Comparison of ENCODE assay signal across 13 mouse cellular contexts in genomic region chr7:90312151-90312883, GRCm38 (mm10). TPM values are rescaled to one million over a fixed set of nuclear protein-coding genes. Genes with fewer than 3 reads are reported as not detected.
A peak's percentile ranks its signal among the peaks of the same experiment; 100 is the strongest.
DNase-seq lines count a peak whose midpoint lies in the region; ATAC-seq and TF ChIP-seq lines count a peak whose summit lies in the region.
"Had no signal": no experiment of that assay in that cellular context is flagged by ENCODE, and none has a peak within 500 bp of the region (broad histone marks: within the 10 kb centered on the region; RNA-seq: fewer than 3 reads in every experiment).

No protein-coding gene starts in this region.

- no peaks in the 10 kb centered on the region for H3K9me3 ChIP-seq in intestine, embryonic 16.5 days (ENCODE audit: control insufficient read depth, low read length)
- no peaks in the 10 kb centered on the region for H3K9me3 ChIP-seq in intestine, embryonic 15.5 days
- no peaks in the 10 kb centered on the region for H3K9me3 ChIP-seq in embryonic facial prominence, embryonic 14.5 days (ENCODE audit: control insufficient read depth, low read length)
- H3K9me3 ChIP-seq in liver, embryonic 12.5 days (replicated peaks), result no peaks in the 10 kb centered on the region
- no peaks in the 10 kb centered on the region for H3K9me3 ChIP-seq in hindbrain, embryonic 12.5 days (replicated peaks)
- H3K9me3 ChIP-seq: liver, embryonic 13.5 days had no signal

- 50% methylated on average over 7 of the region's 7 CpGs for WGBS in intestine, embryonic 16.5 days
- WGBS in intestine, embryonic 15.5 days, result 47% methylated on average over 7 of the region's 7 CpGs
- 40% methylated on average over 7 of the region's 7 CpGs for WGBS in embryonic facial prominence, embryonic 14.5 days
- WGBS in liver, embryonic 12.5 days (ENCODE audit: insufficient replicate concordance), result 41% methylated on average over 7 of the region's 7 CpGs
- 67% methylated on average over 7 of the region's 7 CpGs for WGBS in hindbrain, embryonic 12.5 days

- no peak for TF ChIP-seq CTCF in C2C12 (IDR thresholded peaks at IDR 0.05; ENCODE audit: control insufficient read depth, insufficient read depth, insufficient read length)

- no peak overlapping the region for H3K9ac ChIP-seq in intestine, embryonic 16.5 days (ENCODE audit: low read depth, low read length)
- H3K9ac ChIP-seq in intestine, embryonic 15.5 days, result no peak overlapping the region
- H3K9ac ChIP-seq in embryonic facial prominence, embryonic 14.5 days (ENCODE audit: low read depth, low read length), result no peak overlapping the region
- no peak overlapping the region for H3K9ac ChIP-seq in liver, embryonic 12.5 days
- no peak overlapping the region for H3K9ac ChIP-seq in hindbrain, embryonic 12.5 days
- H3K9ac ChIP-seq: hindbrain, embryonic 14.5 days; liver, embryonic 13.5 days had no signal

- H3K27ac ChIP-seq in intestine, embryonic 16.5 days (ENCODE audit: low read length), result no peak overlapping the region
- no peak overlapping the region for H3K27ac ChIP-seq in intestine, embryonic 15.5 days
- H3K27ac ChIP-seq in embryonic facial prominence, embryonic 14.5 days (replicated peaks; ENCODE audit: low read depth, low read length), result no peak overlapping the region
- no peak overlapping the region for H3K27ac ChIP-seq in liver, embryonic 12.5 days
- no peak overlapping the region for H3K27ac ChIP-seq in hindbrain, embryonic 12.5 days
- H3K27ac ChIP-seq: hindbrain, embryonic 14.5 days; liver, embryonic 13.5 days had no signal

- no peak overlapping the region for H3K4me3 ChIP-seq in intestine, embryonic 16.5 days (ENCODE audit: low read length)
- no peak overlapping the region for H3K4me3 ChIP-seq in intestine, embryonic 15.5 days (replicated peaks)
- H3K4me3 ChIP-seq in C2C12 (ENCODE audit: insufficient read depth, poor library complexity, severe bottlenecking), result no peak overlapping the region
- H3K4me3 ChIP-seq in embryonic facial prominence, embryonic 14.5 days (ENCODE audit: low read depth, low read length), result no peak overlapping the region
- no peak overlapping the region for H3K4me3 ChIP-seq in liver, embryonic 12.5 days
- no peak overlapping the region for H3K4me3 ChIP-seq in hindbrain, embryonic 12.5 days
- H3K4me3 ChIP-seq: liver, embryonic 13.5 days had no signal

- H3ac ChIP-seq in C2C12 (ENCODE audit: control insufficient read depth, insufficient read length, low read depth), result no peak overlapping the region

- peak; percentile 44 for ATAC-seq in intestine, embryonic 16.5 days
- no peak for ATAC-seq in intestine, embryonic 15.5 days
- peak; percentile 80 for ATAC-seq in embryonic facial prominence, embryonic 14.5 days (ENCODE audit: low read depth)
- ATAC-seq in liver, embryonic 12.5 days, result no peak
- no peak for ATAC-seq in hindbrain, embryonic 12.5 days (ENCODE audit: low FRiP score)

- H3K79me2 ChIP-seq in C2C12 (ENCODE audit: control insufficient read depth, insufficient read depth), result peaks cover 69% of the 10 kb centered on the region

- peak; percentile 71 for DNase-seq in embryonic facial prominence, embryonic 14.5 days (ENCODE audit: low spot score)
- DNase-seq in lung, postnatal 14 days, result peak; percentile 59
- DNase-seq in Muller cell, postnatal 12 days (ENCODE audit: inconsistent ontology term), result no peak
- DNase-seq: cerebellum, postnatal 36 days; liver, embryonic 13.5 days had no signal

- no peak overlapping the region for H3K4me2 ChIP-seq in intestine, embryonic 16.5 days (ENCODE audit: low read depth, low read length)
- H3K4me2 ChIP-seq in intestine, embryonic 15.5 days (replicated peaks), result no peak overlapping the region
- H3K4me2 ChIP-seq in embryonic facial prominence, embryonic 14.5 days (ENCODE audit: low read depth, low read length), result no peak overlapping the region
- H3K4me2 ChIP-seq in liver, embryonic 12.5 days, result no peak overlapping the region
- no peak overlapping the region for H3K4me2 ChIP-seq in hindbrain, embryonic 12.5 days (replicated peaks)
- H3K4me2 ChIP-seq: hindbrain, embryonic 14.5 days; liver, embryonic 13.5 days; midbrain, embryonic 11.5 days had no signal

- no peaks in the 10 kb centered on the region for H3K4me1 ChIP-seq in intestine, embryonic 16.5 days (ENCODE audit: control insufficient read depth, insufficient read depth, low read length)
- no peaks in the 10 kb centered on the region for H3K4me1 ChIP-seq in intestine, embryonic 15.5 days (replicated peaks)
- H3K4me1 ChIP-seq in embryonic facial prominence, embryonic 14.5 days (ENCODE audit: control insufficient read depth, insufficient read depth, low read length), result no peaks in the 10 kb centered on the region
- no peaks in the 10 kb centered on the region for H3K4me1 ChIP-seq in liver, embryonic 12.5 days
- no peaks in the 10 kb centered on the region for H3K4me1 ChIP-seq in hindbrain, embryonic 12.5 days
- H3K4me1 ChIP-seq: liver, embryonic 13.5 days had no signal

- no peaks in the 10 kb centered on the region for H3K27me3 ChIP-seq in intestine, embryonic 16.5 days (replicated peaks; ENCODE audit: control insufficient read depth, insufficient read depth, low read length)
- no peaks in the 10 kb centered on the region for H3K27me3 ChIP-seq in intestine, embryonic 15.5 days (replicated peaks)
- H3K27me3 ChIP-seq in C2C12 (ENCODE audit: control insufficient read depth, insufficient read depth, insufficient read length), result no peaks in the 10 kb centered on the region
- no peaks in the 10 kb centered on the region for H3K27me3 ChIP-seq in embryonic facial prominence, embryonic 14.5 days (replicated peaks; ENCODE audit: control insufficient read depth, insufficient read depth, low read length)
- H3K27me3 ChIP-seq in liver, embryonic 12.5 days (replicated peaks), result no peaks in the 10 kb centered on the region
- H3K27me3 ChIP-seq in hindbrain, embryonic 12.5 days, result no peaks in the 10 kb centered on the region
- H3K27me3 ChIP-seq: liver, embryonic 13.5 days had no signal

- peaks cover 30% of the 10 kb centered on the region for H3K79me3 ChIP-seq in C2C12 (ENCODE audit: low read depth)

- no peaks in the 10 kb centered on the region for H3K36me3 ChIP-seq in intestine, embryonic 16.5 days (ENCODE audit: control insufficient read depth, insufficient read depth, low read length)
- H3K36me3 ChIP-seq in intestine, embryonic 15.5 days, result no peaks in the 10 kb centered on the region
- H3K36me3 ChIP-seq in C2C12 (ENCODE audit: control insufficient read depth, insufficient read depth), result no peaks in the 10 kb centered on the region
- no peaks in the 10 kb centered on the region for H3K36me3 ChIP-seq in embryonic facial prominence, embryonic 14.5 days (ENCODE audit: control insufficient read depth, insufficient read depth, low read length)
- H3K36me3 ChIP-seq in liver, embryonic 12.5 days, result no peaks in the 10 kb centered on the region
- H3K36me3 ChIP-seq in hindbrain, embryonic 12.5 days, result no peaks in the 10 kb centered on the region
- H3K36me3 ChIP-seq: liver, embryonic 13.5 days had no signal

TF ChIP-seq in C2C12, 6 proteins besides CTCF, POLR2A, EP300 and RAD21:
- TF ChIP-seq CEBPB (IDR thresholded peaks at IDR 0.05; ENCODE audit: low read depth) (no peak), MYOD1 (IDR thresholded peaks at IDR 0.05; ENCODE audit: control insufficient read depth, insufficient read length, low read depth) (peak; percentile 88)

RNA-seq across cellular contexts. Expression of gene Sytl2, which starts 10.3 kb away (rescaled TPM):
- 8.9 and 9.4 TPM in 2 replicates for polyA plus RNA-seq in intestine, embryonic 16.5 days (2015; fragmentation: Nextera tagmentation; extraction: Ambion mirVana)
- 9.4 and 9.9 TPM in 2 replicates for polyA plus RNA-seq in intestine, embryonic 15.5 days (2015; fragmentation: Nextera tagmentation; extraction: Ambion mirVana)
- polyA plus RNA-seq in C2C12 (2012; fragmentation: generic; extraction: Trizol), result 21.9 TPM
- 29.7 and 34.6 TPM in 2 replicates for polyA plus RNA-seq in embryonic facial prominence, embryonic 14.5 days (2014; fragmentation: Nextera tagmentation; extraction: Ambion mirVana)
- 0.95 and 1.1 TPM in 2 replicates for polyA plus RNA-seq in liver, embryonic 12.5 days (2016; fragmentation: Nextera tagmentation; extraction: Ambion mirVana)
- polyA plus RNA-seq in hindbrain, embryonic 12.5 days (2016; fragmentation: Nextera tagmentation; extraction: Ambion mirVana), result 5.6 and 6.7 TPM in 2 replicates

RNA-seq across cellular contexts. Expression of gene Ccdc83, which starts 46.7 kb away (rescaled TPM):
- polyA plus RNA-seq in intestine, embryonic 16.5 days (2015; fragmentation: Nextera tagmentation; extraction: Ambion mirVana), result not detected in 2 replicates
- not detected in 2 replicates for polyA plus RNA-seq in intestine, embryonic 15.5 days (2015; fragmentation: Nextera tagmentation; extraction: Ambion mirVana)
- polyA plus RNA-seq in C2C12 (2012; fragmentation: generic; extraction: Trizol), result not detected
- 0.14 TPM in 1 of 2 replicates, not detected in the other for polyA plus RNA-seq in embryonic facial prominence, embryonic 14.5 days (2014; fragmentation: Nextera tagmentation; extraction: Ambion mirVana)
- polyA plus RNA-seq in liver, embryonic 12.5 days (2016; fragmentation: Nextera tagmentation; extraction: Ambion mirVana), result not detected in 2 replicates
- polyA plus RNA-seq in hindbrain, embryonic 12.5 days (2016; fragmentation: Nextera tagmentation; extraction: Ambion mirVana), result not detected in 2 replicates
- polyA plus RNA-seq: hindbrain, embryonic 14.5 days; liver, embryonic 13.5 days; stomach, embryonic 14.5 days had no signal

Comparison
In these comparisons a context has a peak if more than half of its experiments do, and no peak if none do; other contexts are left out.
1. ATAC-seq: peak in intestine, embryonic 16.5 days (single experiment) and embryonic facial prominence, embryonic 14.5 days (single experiment); none in intestine, embryonic 15.5 days (single experiment), liver, embryonic 12.5 days (single experiment) and hindbrain, embryonic 12.5 days (single experiment).